ENCODE assay signal across 24 mouse cellular contexts in genomic region chr5:118165462-118165861, GRCm38 (mm10). TPM values are rescaled to one million over a fixed set of nuclear protein-coding genes. Genes with fewer than 3 reads are reported as not detected.
DNase-seq lines count a peak whose midpoint lies in the region; ATAC-seq and TF ChIP-seq lines count a peak whose summit lies in the region.
"Had no signal": no experiment of that assay in that cellular context is flagged by ENCODE, and none has a peak within 500 bp of the region (broad histone marks: within the 10 kb centered on the region; RNA-seq: fewer than 3 reads in every experiment).

No protein-coding gene starts in this region.

- no peak overlapping the region for H3K27ac ChIP-seq in heart, postnatal 0 days (ENCODE audit: low read depth)
- no peak overlapping the region for H3K27ac ChIP-seq in liver, postnatal 0 days (ENCODE audit: low read depth)
- H3K27ac ChIP-seq in liver, embryonic 12.5 days, result no peak overlapping the region
- H3K27ac ChIP-seq in stomach, postnatal 0 days (replicated peaks), result no peak overlapping the region
- H3K27ac ChIP-seq in midbrain, embryonic 11.5 days (ENCODE audit: low read depth, low read length), result no peak overlapping the region
- H3K27ac ChIP-seq: embryonic facial prominence, embryonic 12.5 days; forebrain, embryonic 15.5 days; hindbrain, embryonic 14.5 days; intestine, embryonic 15.5 days; limb, embryonic 10.5 days; liver, embryonic 13.5 days had no signal

- H3K4me1 ChIP-seq in heart, postnatal 0 days (ENCODE audit: control insufficient read depth, insufficient read depth), result 0 out of 2 replicates have a peak, but pooled peaks cover 5% of the 10 kb centered on the region
- peaks cover 6% of the 10 kb centered on the region for H3K4me1 ChIP-seq in liver, postnatal 0 days (ENCODE audit: insufficient read depth)
- H3K4me1 ChIP-seq in liver, embryonic 12.5 days, result no peaks in the 10 kb centered on the region
- H3K4me1 ChIP-seq in stomach, postnatal 0 days (replicated peaks; ENCODE audit: control insufficient read depth, insufficient read depth), result peaks cover 5% of the 10 kb centered on the region; the same call in 1 of the 2 replicates
- 0 out of 2 replicates have a peak, but pooled peaks cover 3% of the 10 kb centered on the region for H3K4me1 ChIP-seq in midbrain, embryonic 11.5 days (ENCODE audit: control insufficient read depth, insufficient read depth, low read length)
- H3K4me1 ChIP-seq: liver, embryonic 13.5 days had no signal

- no peak for ATAC-seq in heart, postnatal 0 days (ENCODE audit: insufficient read depth, low read depth)
- ATAC-seq in liver, postnatal 0 days, result no peak
- no peak for ATAC-seq in liver, embryonic 12.5 days
- ATAC-seq in stomach, postnatal 0 days (ENCODE audit: low FRiP score, low TSS enrichment), result no peak
- no peak for ATAC-seq in midbrain, embryonic 11.5 days (ENCODE audit: low FRiP score)
- ATAC-seq: forebrain, embryonic 15.5 days; intestine, embryonic 15.5 days had no signal

- H3K4me2 ChIP-seq in heart, postnatal 0 days (ENCODE audit: low read depth, low read length), result no peak overlapping the region
- no peak overlapping the region for H3K4me2 ChIP-seq in liver, postnatal 0 days (ENCODE audit: low read depth, low read length)
- H3K4me2 ChIP-seq in liver, embryonic 12.5 days, result no peak overlapping the region
- H3K4me2 ChIP-seq in stomach, postnatal 0 days (replicated peaks; ENCODE audit: low read depth), result no peak overlapping the region
- H3K4me2 ChIP-seq in midbrain, embryonic 11.5 days, result no peak overlapping the region
- H3K4me2 ChIP-seq: embryonic facial prominence, embryonic 12.5 days; forebrain, embryonic 15.5 days; heart, embryonic 11.5 days; hindbrain, embryonic 14.5 days; intestine, embryonic 15.5 days; liver, embryonic 13.5 days had no signal

- peaks cover 63% of the 10 kb centered on the region for H3K27me3 ChIP-seq in heart, postnatal 0 days (ENCODE audit: control insufficient read depth, insufficient read depth, low read length)
- peaks cover 47% of the 10 kb centered on the region for H3K27me3 ChIP-seq in liver, postnatal 0 days (ENCODE audit: insufficient read depth, low read length)
- peaks cover 99% of the 10 kb centered on the region for H3K27me3 ChIP-seq in liver, embryonic 12.5 days (replicated peaks)
- no peaks in the 10 kb centered on the region for H3K27me3 ChIP-seq in stomach, postnatal 0 days (ENCODE audit: control insufficient read depth, insufficient read depth, low read length)
- H3K27me3 ChIP-seq in midbrain, embryonic 11.5 days (ENCODE audit: control insufficient read depth, insufficient read depth, low read length), result peaks cover 31% of the 10 kb centered on the region

- no peak for DNase-seq in heart, postnatal 0 days (ENCODE audit: low spot score)
- DNase-seq in heart, postnatal 25 days (ENCODE audit: low spot score), result no peak
- DNase-seq in liver, postnatal 0 days, result no peak
- peak; percentile 44 for DNase-seq in ES-CJ7 (ENCODE audit: low read depth, low spot score)
- no peak for DNase-seq in stomach, postnatal 0 days (ENCODE audit: low spot score)
- DNase-seq in midbrain, embryonic 11.5 days (ENCODE audit: low spot score, missing footprints), result no peak
- DNase-seq: adrenal gland, adult 2 months; cerebellum, adult 9-10 months; heart, postnatal 14 days; liver, embryonic 13.5 days; right cerebral cortex, postnatal 25 days; thymus, adult 18-20 months; thymus, postnatal 4 days had no signal

- H3K9me3 ChIP-seq in heart, postnatal 0 days (replicated peaks; ENCODE audit: control insufficient read depth, low read length), result no peaks in the 10 kb centered on the region
- H3K9me3 ChIP-seq in liver, postnatal 0 days (ENCODE audit: low read length), result no peaks in the 10 kb centered on the region
- no peaks in the 10 kb centered on the region for H3K9me3 ChIP-seq in liver, embryonic 12.5 days (replicated peaks)
- H3K9me3 ChIP-seq in stomach, postnatal 0 days (ENCODE audit: control insufficient read depth, low read length), result no peaks in the 10 kb centered on the region
- no peaks in the 10 kb centered on the region for H3K9me3 ChIP-seq in midbrain, embryonic 11.5 days (ENCODE audit: control insufficient read depth, low read length)
- H3K9me3 ChIP-seq: embryonic facial prominence, embryonic 12.5 days; forebrain, embryonic 15.5 days; intestine, embryonic 15.5 days; limb, embryonic 10.5 days; liver, embryonic 13.5 days had no signal

- no peaks in the 10 kb centered on the region for H3K36me3 ChIP-seq in heart, postnatal 0 days (replicated peaks; ENCODE audit: control insufficient read depth, insufficient read depth, low read length)
- H3K36me3 ChIP-seq in liver, postnatal 0 days (replicated peaks; ENCODE audit: insufficient read depth, low read length), result no peaks in the 10 kb centered on the region
- no peaks in the 10 kb centered on the region for H3K36me3 ChIP-seq in liver, embryonic 12.5 days
- no peaks in the 10 kb centered on the region for H3K36me3 ChIP-seq in stomach, postnatal 0 days (ENCODE audit: control insufficient read depth, insufficient read depth, low read length)
- H3K36me3 ChIP-seq in midbrain, embryonic 11.5 days (ENCODE audit: control insufficient read depth, insufficient read depth, low read length), result no peaks in the 10 kb centered on the region
- H3K36me3 ChIP-seq: embryonic facial prominence, embryonic 12.5 days; forebrain, embryonic 15.5 days; intestine, embryonic 15.5 days; limb, embryonic 10.5 days; liver, embryonic 13.5 days had no signal

- intact Hi-C loops in heart, postnatal 25 days (cut with DNase I), result loop anchor here (10.0 kb wide), 1 partner anchor 161 kb away; no protein-coding TSS in a partner anchor

- no peak overlapping the region for H3K4me3 ChIP-seq in heart, postnatal 0 days (ENCODE audit: low read depth, low read length)
- no peak overlapping the region for H3K4me3 ChIP-seq in liver, postnatal 0 days (ENCODE audit: low read depth, low read length)
- no peak overlapping the region for H3K4me3 ChIP-seq in liver, embryonic 12.5 days
- H3K4me3 ChIP-seq in stomach, postnatal 0 days (ENCODE audit: low read depth, low read length), result no peak overlapping the region
- H3K4me3 ChIP-seq in midbrain, embryonic 11.5 days (ENCODE audit: low read depth, low read length), result no peak overlapping the region
- H3K4me3 ChIP-seq: embryonic facial prominence, embryonic 12.5 days; forebrain, embryonic 15.5 days; intestine, embryonic 15.5 days; limb, embryonic 10.5 days; liver, embryonic 13.5 days had no signal

- TF ChIP-seq EP300 in heart, postnatal 0 days (IDR thresholded peaks at IDR 0.05; ENCODE audit: low read depth), result no peak
- TF ChIP-seq EP300 in liver, postnatal 0 days (IDR thresholded peaks at IDR 0.05; ENCODE audit: low read depth), result no peak
- no peak for TF ChIP-seq EP300 in stomach, postnatal 0 days (optimal IDR thresholded peaks at IDR 0.05)

- peak; percentile 26; the same call in 1 of the 2 replicates for TF ChIP-seq CTCF in heart, postnatal 0 days (IDR thresholded peaks at IDR 0.05; ENCODE audit: low read depth)
- peak; percentile 23; the same call in 1 of the 2 replicates for TF ChIP-seq CTCF in liver, postnatal 0 days (IDR thresholded peaks at IDR 0.05; ENCODE audit: low read depth)
- peak; percentile 45 for TF ChIP-seq CTCF in stomach, postnatal 0 days (IDR thresholded peaks at IDR 0.05; ENCODE audit: low read depth)

- H3K9ac ChIP-seq in heart, postnatal 0 days (replicated peaks; ENCODE audit: low read depth, low read length), result no peak overlapping the region
- no peak overlapping the region for H3K9ac ChIP-seq in liver, postnatal 0 days (replicated peaks)
- H3K9ac ChIP-seq in liver, embryonic 12.5 days, result no peak overlapping the region
- no peak overlapping the region for H3K9ac ChIP-seq in stomach, postnatal 0 days (ENCODE audit: low read length)
- H3K9ac ChIP-seq in midbrain, embryonic 11.5 days (ENCODE audit: low read length), result no peak overlapping the region
- H3K9ac ChIP-seq: embryonic facial prominence, embryonic 12.5 days; forebrain, embryonic 15.5 days; hindbrain, embryonic 14.5 days; intestine, embryonic 15.5 days; liver, embryonic 13.5 days had no signal

RNA-seq across cellular contexts. Expression of gene Hrk, which starts 1.0 kb away (rescaled TPM):
- 0.04 TPM in 1 of 2 replicates, not detected in the other for total RNA-seq in heart, postnatal 0 days (2014; rRNA removed; ENCODE audit: low replicate concordance)
- polyA plus RNA-seq in heart, postnatal 0 days (2015; fragmentation: Nextera tagmentation; extraction: Ambion mirVana), result 0.11 and 0.19 TPM in 2 replicates
- total RNA-seq in heart, postnatal 25 days (2021), result under 1 TPM; 0.56 to 0.88 TPM
- not detected in 2 replicates for polyA plus RNA-seq in liver, postnatal 0 days (2015; fragmentation: Nextera tagmentation; extraction: Ambion mirVana)
- 0.04 TPM in 1 of 2 replicates, not detected in the other for polyA plus RNA-seq in liver, embryonic 12.5 days (2016; fragmentation: Nextera tagmentation; extraction: Ambion mirVana)
- polyA plus RNA-seq in stomach, postnatal 0 days (2015; fragmentation: Nextera tagmentation; extraction: Ambion mirVana), result 0.18 and 0.41 TPM in 2 replicates
- 0.08 and 0.18 TPM in 2 replicates for polyA plus RNA-seq in midbrain, embryonic 11.5 days (2014; fragmentation: Nextera tagmentation; extraction: Ambion mirVana)
- total RNA-seq: adrenal gland, adult 2 months; gastrocnemius, postnatal 4 days; megakaryocyte, adult 5-6 weeks had no signal
- polyA plus RNA-seq: adrenal gland, adult 2 months; C2C12; heart, embryonic 11.5 days; spleen, adult 2 months had no signal

RNA-seq across cellular contexts. Expression of gene Fbxw8, which starts 10.2 kb away (rescaled TPM):
- 49.7 and 66.9 TPM in 2 replicates for total RNA-seq in heart, postnatal 0 days (2014; rRNA removed; ENCODE audit: low replicate concordance)
- polyA plus RNA-seq in heart, postnatal 0 days (2015; fragmentation: Nextera tagmentation; extraction: Ambion mirVana), result 15.5 and 16.5 TPM in 2 replicates
- 10 to 100 TPM; 40.3 to 43.6 TPM for total RNA-seq in heart, postnatal 25 days (2021)
- 6.3 and 7.1 TPM in 2 replicates for polyA plus RNA-seq in liver, postnatal 0 days (2015; fragmentation: Nextera tagmentation; extraction: Ambion mirVana)
- 23.1 and 24.4 TPM in 2 replicates for polyA plus RNA-seq in liver, embryonic 12.5 days (2016; fragmentation: Nextera tagmentation; extraction: Ambion mirVana)
- 14.0 and 14.2 TPM in 2 replicates for polyA plus RNA-seq in stomach, postnatal 0 days (2015; fragmentation: Nextera tagmentation; extraction: Ambion mirVana)
- polyA plus RNA-seq in midbrain, embryonic 11.5 days (2014; fragmentation: Nextera tagmentation; extraction: Ambion mirVana), result 16.5 and 21.1 TPM in 2 replicates
